Mouse (Mus musculus) liver, adult (tissue): ENCODE results near the gene Gm14151.
"Not testable (repeated sequence)": the region's sequence is repeated elsewhere in the genome, so short reads cannot be mapped to it uniquely, and the experiment has no call there.

Experiments
- GATA4 ChIP-seq: IDR thresholded peaks from 2 replicates; pipeline ENCODE4 v1.6.1; 2014; ENCODE audit warnings: mild to moderate bottlenecking, low read length; ENCODE audit not compliant: insufficient replicate concordance

The Gm14151 gene

GRCm38 (mm10) chr2:151092250-151092649 lies at the start of gene Gm14151:
Gene Gm14151, minus strand, starts transcription at chr2:151092350.
- TF ChIP-seq GATA4 = not testable (repeated sequence)

GRCm38 (mm10) chr2:151097945-151098344 lies 5.8 kb upstream of the Gm14151 start, which contains the start of gene Gm14147:
Gene Gm14147, plus strand, starts transcription at chr2:151098245.
- not testable (repeated sequence) for TF ChIP-seq GATA4

GRCm38 (mm10) chr2:151056637-151057036 lies 35.5 kb downstream of the Gm14151 start:
- TF ChIP-seq GATA4 = no peak

- TF ChIP-seq GATA4 = no peak
Observed at GRCm38 (mm10) chr2:151040411-151040810, 51.7 kb downstream of the Gm14151 start.

GRCm38 (mm10) chr2:151039726-151040125 lies 52.4 kb downstream of the Gm14151 start:
- TF ChIP-seq GATA4 = no peak

- TF ChIP-seq GATA4 = no peak; the same call in 1 of the 2 replicates
Observed at GRCm38 (mm10) chr2:151039232-151039695, 52.9 kb downstream of the Gm14151 start, which contains the start of the genes Ninl and Nanp. Gene Ninl, minus strand, starts transcription at chr2:151039382. Gene Nanp, minus strand, starts transcription at chr2:151039398.

- no peak for TF ChIP-seq GATA4
Observed at GRCm38 (mm10) chr2:151038811-151039222, 53.3 kb downstream of the Gm14151 start.

- no peak for TF ChIP-seq GATA4
Observed at GRCm38 (mm10) chr2:151037876-151038552, 54.1 kb downstream of the Gm14151 start.

GRCm38 (mm10) chr2:151037292-151037691 lies 54.9 kb downstream of the Gm14151 start:
- no peak for TF ChIP-seq GATA4
